Mouse (Mus musculus): ENCODE data around the gene Upk3b.

The Upk3b gene

DNA sequence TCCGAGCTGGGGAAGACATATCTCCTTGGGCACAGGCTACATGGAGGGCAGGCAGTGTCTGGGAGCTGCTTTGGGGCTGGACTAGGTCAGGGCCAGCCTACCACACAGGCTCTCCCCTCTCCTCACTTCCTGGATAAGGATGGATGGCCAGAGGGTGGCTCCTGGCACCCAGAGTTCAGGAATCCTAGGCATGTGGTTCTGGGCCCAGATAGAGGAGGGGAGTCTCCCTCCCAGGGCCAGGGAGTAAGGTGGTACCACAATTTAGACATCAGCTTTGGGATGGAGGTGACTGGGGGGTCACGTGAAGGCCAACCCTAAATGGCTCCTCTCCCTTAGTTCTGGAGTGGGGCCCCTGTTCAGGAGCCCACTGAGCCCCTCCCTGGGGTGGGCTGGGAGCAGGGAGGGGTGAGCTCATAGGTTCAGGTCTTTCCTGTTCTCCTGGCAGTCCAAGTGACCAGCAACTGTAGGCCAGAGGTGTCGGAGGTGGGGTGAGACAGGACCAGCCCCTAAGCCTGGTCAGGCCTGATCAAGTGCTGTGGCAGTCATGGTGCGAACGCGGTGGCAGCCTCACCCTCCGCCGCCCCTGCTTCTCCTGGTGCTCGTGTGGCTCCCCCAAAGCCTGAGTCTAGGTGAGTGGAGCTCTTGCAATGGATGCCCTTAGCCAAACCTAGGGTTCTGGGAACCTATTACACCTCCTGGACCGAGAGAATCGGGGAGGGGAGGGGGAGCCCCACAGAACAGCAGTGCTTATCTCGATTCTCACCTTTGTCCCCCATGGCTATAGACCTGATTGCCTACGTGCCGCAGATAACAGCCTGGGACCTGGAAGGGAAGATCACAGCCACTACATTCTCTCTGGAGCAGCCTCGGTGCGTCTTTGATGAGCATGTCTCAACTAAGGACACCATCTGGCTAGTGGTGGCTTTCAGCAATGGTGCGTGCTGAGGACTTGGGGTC is at the start of gene Upk3b:
Gene Upk3b, plus strand, starts transcription at position 239 of the 957 bp plus-strand sequence.
- no peak for DNase-seq (ENCODE audit: low read depth, low spot score)

DNA sequence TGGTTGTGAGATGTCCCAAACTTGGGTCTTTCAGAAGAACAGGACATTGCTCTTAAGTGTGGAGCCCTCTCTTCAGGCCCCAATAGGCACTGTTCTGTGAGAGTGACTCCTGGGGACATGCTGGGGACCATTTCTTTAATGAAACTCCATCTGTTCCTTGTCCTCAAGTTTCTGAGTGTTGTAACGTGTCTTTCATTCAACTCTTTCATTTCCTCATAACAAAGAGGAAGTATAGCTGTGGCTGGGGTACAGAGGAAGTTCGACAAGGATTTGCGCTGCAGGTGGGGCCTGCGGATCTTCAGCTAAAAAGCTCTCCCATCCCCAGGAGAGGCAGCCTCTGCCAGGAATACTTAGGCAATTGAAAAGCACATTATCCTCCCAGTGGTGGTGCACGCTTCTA is 47.7 kb upstream of the Upk3b start:
- DNase-seq (ENCODE audit: low read depth, low spot score): no peak

DNA sequence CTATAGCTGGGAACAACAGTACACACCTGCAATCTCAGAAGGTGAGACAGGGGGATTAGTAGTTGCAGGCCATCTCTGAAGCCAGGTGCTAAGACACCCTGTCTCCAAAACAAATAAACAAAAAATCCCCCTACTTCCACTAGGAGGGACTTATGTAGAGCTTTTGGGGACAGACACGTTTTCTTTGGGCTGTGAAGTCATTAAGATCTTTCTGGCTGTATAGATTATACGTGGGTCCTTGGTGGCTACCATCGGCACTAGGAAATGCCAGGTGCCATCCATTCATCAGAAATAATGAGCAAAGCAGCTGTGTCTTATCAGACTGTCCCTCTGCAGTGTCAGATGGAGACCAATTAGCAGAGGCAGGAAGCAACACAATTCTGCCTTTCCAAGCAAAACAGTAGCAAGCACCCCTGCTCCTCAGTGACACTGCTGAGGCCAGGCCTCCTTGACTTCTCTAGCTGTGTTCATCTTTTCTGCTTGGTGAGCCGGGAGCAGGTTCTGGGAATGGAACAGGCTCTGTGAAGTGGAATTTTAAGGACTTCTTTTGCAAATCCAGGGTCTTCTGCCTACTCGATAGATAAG is 44.8 kb upstream of the Upk3b start:
- DNase-seq (ENCODE audit: low read depth, low spot score): no peak

DNA sequence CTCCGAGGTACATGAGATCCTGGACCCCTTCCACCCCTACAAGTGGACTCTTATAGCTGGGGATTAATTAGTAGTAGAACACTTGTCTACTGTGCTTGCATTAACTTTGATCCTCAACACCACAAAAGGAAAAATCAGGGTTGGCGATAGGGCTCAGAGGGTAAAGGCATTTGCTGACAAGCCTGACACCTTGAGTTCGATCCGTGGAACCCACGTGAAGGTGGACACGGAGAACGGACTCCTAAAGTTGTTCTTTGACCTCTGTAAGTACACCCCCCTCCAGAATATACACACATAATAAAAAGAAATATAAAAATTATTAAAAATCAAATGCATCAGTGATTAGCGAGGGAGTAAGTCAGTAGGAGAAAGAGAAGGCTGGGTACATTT is 44.0 kb upstream of the Upk3b start:
- DNase-seq (ENCODE audit: low read depth, low spot score): no peak

DNA sequence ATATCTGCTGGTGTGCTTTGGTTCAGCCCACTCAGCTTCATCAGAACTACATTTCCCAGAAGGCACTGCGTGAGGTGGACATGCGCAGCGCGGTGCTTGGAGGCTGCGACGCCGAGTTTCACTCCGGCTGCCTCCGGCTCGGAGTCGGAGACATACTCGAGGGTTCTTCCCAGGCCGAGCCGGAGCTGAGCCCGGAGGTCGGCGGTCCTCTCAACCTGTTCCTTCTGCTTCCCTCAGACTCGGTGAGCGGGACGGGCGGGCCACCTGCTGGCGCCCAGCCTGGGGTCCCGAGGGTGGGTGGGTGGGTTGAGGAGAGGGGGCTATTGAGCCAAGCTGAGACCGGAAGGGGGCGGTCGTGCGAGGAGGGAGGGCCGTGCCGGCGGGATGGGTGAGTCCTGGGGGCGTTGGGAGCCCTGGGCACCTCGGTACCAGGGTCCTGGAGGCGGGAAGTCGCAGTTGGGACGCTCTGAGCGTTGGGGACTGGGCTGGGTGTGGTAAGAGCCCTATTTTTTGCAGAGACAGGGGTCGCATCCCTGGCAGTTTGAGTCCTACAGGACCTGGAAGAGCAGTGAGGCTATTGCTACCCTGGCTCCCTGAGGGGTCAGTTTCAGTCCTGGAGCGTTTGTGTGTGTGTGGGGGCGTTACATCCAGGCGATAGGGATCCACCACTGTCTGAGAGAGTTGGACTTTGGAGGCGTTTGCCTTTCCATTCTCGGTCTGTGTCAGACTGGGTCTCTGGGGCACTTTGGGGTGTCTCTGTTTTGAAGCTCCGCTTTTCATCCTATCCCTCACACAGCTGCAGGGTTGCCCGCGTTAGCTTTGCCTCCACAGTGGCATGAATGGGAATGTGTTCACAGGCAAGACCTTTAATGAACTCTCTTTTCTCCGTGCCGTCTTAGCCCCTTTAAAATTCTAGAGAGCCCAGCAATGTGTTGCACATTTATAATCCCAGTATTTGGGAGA is 43.3 kb upstream of the Upk3b start, which contains the start of gene Dtx2:
Gene Dtx2, plus strand, starts transcription at position 76 of the 963 bp plus-strand sequence.
- DNase-seq (ENCODE audit: low read depth, low spot score): peak; percentile 86

DNA sequence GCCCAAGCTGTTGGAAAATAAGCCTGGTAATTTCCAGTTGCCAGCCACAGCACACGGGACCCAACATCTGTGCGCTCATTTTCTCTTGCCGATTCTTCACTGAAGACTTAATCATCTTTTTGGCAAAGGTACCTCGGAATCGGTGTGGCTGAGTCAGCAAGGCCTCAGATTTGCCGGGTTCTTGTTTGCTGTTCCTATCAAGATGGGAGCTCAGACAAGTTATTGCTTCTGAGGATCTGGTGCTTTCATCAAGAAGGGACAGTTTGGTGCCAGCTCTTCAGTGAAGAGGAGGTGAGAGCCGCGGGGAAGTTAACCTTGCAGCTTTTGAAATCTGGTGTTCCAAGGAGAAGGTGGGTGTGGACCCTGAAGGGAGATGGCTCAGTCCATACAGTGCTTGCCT is 42.1 kb upstream of the Upk3b start:
- DNase-seq (ENCODE audit: low read depth, low spot score): no peak

DNA sequence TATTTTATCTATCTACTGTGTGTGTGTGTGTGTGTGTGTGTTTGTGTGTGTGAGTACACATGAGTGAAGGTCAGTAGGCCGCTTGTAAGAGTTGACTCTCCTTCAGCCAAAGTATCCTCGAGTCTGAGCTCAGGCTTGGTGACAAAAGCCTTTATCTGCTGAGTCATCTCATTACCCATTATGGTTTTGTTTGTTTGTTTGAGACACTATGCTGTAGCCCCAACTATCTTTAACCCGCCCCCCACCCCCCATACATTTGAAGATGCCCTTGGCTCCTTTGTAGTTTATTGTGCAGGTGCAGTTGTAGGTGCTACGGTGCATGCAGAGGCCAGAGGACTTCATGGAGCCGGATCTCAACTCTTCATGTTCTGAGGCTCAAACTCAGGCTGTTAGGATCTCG is 37.1 kb upstream of the Upk3b start:
- no peak for DNase-seq (ENCODE audit: low read depth, low spot score)

DNA sequence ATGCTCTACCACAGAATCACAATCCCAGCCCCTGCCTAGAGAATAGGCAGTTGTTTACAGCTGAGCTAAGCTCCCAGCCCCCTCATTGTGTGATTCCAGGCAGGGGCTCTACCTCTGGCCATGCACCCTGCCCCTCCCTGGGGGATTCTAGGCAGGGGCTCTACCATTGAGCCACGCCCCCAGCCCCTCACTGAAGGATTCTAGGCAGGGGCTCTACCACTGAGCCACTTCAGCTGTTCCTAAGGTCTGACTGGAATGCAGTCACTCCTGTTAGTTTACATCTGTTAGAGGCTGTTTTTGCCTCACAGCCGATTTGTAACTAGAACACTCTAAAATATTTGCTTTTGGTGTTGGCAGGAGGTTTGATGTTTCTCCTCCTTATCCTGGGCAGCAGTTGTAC is 36.0 kb upstream of the Upk3b start:
- no peak for DNase-seq (ENCODE audit: low read depth, low spot score)

DNA sequence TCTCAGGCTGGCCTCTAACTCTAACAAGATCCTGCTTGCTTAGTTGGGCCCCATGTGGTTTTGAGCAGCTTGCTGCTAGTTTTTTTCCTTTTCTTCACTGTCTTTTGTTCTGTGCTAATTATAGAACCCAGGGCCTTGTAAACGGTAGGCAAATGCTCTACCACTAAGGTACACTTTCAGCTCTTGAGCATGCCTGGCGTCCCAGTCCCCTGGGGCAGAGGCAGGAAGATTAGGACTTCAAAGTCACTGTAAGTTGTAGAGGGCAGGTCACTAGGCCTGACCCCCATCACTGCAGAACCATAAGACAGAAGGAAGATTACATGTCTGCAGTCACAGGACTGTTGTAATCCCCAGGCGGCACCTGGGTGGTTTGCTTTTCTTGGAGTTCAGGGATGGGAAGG is 35.5 kb upstream of the Upk3b start:
- no peak for DNase-seq (ENCODE audit: low read depth, low spot score)

DNA sequence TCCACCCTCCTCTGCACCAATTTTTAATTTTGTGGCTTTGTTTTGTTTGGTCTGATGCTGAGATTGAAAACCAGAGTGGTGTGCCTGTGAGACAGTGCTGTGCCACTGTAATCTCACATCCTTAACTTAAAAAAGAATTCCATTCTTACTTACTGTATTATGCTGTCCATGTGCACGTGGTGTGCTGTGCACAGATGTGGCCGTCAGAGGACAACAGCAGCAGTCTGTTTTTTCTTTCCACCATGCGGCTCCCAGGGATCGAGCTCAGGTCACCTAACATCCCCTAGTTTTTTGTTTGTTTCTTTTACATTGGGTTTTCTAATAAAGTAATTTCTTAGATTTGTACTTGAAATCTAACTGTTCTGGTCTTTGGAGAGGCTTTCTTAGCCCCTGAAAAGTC is 33.8 kb upstream of the Upk3b start:
- no peak for DNase-seq (ENCODE audit: low read depth, low spot score)

DNA sequence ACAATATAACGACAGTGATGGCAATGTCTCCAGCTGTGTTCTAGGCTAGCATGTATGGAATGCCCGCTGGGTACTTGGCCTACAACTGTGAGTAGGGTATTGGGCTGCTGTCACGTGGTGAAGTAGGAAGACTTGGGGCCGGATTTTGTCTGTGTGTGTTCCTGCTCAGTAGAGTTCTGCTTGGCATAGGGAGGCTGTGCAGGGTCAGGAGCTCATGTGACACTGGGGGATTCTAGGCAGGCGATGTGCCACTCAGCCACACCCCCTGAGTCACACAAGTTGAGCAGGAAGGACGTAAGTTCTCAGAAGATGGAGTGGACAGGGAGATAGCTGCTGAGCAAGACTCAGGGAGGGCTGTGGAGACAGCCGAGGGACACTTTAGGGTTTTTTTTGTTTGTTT is 30.6 kb upstream of the Upk3b start:
- no peak for DNase-seq (ENCODE audit: low read depth, low spot score)

DNA sequence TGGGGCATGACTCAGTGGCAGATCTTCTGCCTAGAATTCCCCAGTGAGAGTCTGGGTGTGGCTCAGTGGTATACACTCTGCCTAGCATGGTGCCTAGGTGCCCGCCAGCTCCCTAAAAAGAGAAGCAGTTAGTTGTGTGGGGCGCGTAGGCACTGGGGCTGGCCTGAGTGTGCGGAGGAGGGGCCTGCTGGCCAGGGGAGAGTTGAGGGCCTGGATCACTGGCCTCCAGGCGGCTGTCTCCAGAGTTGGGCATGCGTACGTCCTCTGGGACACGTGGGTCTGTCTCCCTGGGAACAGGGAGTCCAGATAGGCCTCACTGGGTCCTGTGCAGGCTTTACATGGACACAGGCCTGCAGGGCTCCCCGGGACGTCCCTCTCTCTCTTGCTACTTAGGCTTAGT is 23.4 kb upstream of the Upk3b start:
- no peak for DNase-seq (ENCODE audit: low read depth, low spot score)

DNA sequence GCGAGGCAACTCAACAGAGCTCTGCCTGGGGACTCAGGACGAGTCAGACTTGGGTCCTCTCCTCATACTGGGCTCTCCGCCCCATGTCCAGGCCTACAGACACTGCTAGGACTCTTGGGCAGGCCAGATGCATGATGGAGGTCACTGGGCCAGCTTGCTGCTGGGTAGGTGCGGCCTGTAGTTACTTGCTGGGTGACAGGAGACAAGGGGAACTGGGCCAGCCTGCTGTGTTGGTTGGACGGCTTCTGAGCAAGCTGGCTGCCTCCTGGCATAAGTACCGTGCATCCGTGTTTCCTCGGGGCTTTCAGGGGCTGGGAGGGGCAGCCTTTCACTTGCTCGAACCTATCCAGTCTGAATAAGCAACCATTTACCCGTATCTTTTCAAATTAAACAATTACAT is 22.7 kb upstream of the Upk3b start:
- no peak for DNase-seq (ENCODE audit: low read depth, low spot score)

DNA sequence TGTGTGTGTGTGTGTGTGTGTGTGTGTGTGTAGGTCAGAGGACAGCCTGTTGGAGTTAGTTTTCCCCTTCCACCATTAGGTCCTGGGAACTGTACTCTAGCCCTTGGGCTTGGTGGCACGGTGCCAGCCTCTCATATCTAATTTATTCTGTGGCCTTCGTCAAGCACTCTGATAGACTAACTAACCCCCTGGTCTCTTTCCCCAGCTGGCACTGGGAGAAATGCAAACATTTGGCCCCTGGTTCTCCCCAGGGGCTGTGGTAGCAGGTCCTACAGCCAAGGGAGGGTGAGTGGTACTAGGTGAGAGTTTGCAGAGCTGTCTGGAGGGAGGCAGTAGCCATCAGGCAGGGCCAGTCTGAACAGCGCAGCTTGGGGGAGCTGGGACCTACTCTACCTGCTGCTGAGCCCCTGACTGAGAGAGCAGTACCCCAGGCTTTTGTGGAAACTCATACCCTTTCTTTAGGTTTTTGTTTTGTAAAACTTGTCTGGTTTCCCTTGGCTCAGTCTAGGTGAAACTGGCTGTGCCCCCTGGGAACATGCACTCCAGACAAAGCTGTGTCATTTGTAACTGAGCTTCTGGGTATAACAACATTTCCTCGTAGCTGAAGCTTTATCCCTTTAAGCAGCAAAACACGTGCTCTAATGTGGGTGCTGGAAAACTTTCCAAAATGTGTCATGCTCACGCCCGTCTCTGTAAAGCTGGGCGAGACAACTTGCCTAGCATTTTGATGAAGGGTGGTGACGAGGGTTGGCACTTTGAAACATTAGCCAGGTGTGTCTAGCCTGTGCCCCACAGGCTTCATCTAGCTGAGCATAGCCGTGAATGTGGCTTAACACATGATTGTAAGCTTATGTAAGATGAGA is 22.1 kb upstream of the Upk3b start:
- no peak for DNase-seq (ENCODE audit: low read depth, low spot score)

DNA sequence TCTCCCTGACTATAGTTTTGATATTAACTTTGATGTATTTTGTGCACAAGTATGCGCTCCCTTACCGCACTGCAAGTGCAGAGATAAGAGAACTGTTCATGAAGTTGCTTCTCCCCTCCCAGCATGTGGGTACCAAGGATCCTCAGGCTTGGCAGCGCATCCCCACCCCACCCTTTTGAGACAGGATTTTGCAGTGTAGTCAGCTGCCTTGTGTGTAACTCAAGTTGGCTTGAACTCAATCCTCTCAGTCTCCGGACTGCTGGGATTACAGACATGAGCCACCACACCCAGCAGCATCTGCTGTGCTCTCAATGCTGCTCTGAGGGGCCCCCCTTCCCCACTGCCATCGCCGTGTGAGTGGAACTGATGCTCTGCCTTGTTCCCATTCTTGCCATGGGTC is 21.0 kb upstream of the Upk3b start:
- DNase-seq (ENCODE audit: low read depth, low spot score): no peak

DNA sequence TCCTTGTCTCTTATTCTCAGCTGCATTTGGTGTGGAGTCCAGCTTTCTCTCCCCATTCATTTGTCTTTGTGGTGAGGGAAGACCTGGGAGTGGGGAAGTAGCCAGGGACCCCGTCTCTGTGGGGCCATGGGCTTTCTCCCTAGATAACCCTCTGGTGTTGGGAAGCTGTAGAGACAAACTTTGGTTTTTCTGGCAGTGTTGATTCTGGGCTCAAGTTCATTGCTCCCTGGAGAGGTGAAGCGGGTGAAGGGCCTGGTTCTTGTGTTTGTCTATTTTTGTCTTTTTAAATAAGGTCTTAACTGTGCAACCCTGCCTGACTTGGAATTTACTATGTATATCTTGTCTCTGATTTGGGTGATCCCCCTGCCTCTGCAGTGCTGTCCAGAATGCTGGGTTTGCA is 19.6 kb upstream of the Upk3b start:
- DNase-seq (ENCODE audit: low read depth, low spot score): no peak

DNA sequence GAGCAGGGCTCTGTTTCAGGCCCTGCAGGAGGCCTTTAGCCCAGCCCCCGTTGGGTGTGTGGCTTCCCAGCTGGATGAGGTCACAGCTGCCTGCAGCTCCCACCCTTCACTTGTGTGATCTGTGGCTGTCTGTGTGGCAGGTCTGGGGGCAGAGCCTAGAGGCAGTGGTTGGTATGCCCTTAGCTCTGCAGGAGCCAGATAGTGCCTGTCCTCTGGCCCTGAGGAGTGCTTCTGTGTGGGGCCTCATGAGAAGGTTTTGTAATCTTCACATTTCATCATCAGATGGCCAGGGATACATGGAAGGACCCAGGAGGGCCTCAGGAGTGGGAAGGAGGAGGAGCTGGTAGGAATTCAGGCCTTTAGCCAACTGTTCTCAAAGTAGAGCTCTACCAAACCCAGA is 18.4 kb upstream of the Upk3b start:
- no peak for DNase-seq (ENCODE audit: low read depth, low spot score)

DNA sequence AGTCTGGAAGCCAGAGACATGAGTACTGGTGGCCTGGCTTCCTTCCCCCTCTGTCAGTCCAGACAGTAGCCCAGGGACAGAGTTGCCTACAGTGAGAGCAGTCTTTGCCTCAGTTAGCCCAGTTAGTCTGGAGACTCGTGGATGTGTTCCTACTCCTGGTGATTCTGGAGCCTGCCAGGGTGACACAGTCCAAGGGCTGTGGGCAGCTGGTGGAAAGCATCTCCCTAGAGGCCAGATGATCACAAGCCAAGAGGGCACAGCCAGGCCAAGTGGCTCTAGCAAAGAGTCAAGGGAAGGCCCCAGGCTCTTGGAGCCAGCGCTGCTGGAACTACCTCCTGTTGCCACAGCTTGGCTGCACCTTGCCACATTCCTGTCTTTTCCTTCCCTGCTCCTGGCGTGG is 12.6 kb upstream of the Upk3b start:
- DNase-seq (ENCODE audit: low read depth, low spot score): no peak

DNA sequence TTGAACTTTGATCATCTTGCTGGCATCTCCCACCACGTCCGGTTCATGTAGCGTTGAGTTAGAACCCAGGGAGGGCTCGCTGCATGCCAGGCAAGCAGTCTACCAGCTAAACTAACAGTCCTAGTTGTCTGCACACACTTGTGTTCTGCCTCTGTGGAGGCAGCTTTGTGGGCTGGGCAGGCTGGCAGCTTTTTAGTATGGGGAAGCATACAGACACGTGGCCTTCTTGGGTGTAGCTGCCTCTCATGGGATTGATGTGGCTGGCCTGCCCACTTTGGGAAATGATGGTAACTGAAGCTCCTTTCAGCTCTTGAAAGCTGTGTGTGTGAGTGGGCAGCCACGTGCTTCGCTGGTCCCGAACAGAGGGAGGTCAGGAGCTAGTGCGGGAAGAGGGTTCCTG is 11.4 kb upstream of the Upk3b start:
- DNase-seq (ENCODE audit: low read depth, low spot score): peak; percentile 17

DNA sequence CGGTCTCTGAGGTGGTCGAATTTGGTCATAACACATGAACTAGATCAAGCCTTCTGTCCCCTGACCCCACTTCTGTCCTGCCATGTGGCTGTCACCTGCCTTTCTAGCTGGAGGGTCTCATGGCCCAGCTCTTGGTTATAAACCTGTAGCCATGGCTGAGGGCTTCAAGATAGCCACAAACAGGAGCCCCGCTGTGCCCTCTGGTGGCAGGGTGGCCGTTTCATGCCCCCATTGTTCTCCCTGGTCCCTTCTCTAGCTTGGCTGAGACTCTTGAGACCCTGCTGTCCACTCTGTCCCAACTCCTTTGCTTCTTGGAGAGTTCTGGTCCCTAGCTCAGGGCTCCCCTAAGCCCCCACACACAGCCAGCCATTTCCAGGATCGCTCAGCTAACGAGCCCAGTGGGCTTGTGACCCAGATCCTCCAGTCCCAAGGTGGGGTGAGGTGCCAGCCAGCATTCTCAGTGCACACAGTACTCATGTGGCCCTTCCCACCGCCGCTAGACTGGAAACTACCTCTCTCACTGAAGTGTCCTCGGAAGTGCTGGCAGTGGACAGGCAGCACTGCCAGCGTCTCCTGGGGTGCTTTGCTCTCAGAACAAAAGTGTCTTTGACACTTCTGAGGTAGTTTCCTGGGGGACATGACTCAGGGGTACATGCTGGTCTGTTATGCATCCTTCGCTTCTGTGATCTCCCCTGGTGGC is 10.5 kb upstream of the Upk3b start:
- DNase-seq (ENCODE audit: low read depth, low spot score): no peak

All from telencephalon, adult 2 months (tissue).